Mouse (Mus musculus) thymus, postnatal 14 days (tissue): Measurements from ENCODE around the gene Vmn1r120.
"Not testable (repeated sequence)": the region's sequence is repeated elsewhere in the genome, so short reads cannot be mapped to it uniquely, and the experiment has no call there.

ENCODE experiments used
- DNase-seq: peaks from one replicate; pipeline ENCODE4 v3.0.0; 2021

The Vmn1r120 gene

DNA sequence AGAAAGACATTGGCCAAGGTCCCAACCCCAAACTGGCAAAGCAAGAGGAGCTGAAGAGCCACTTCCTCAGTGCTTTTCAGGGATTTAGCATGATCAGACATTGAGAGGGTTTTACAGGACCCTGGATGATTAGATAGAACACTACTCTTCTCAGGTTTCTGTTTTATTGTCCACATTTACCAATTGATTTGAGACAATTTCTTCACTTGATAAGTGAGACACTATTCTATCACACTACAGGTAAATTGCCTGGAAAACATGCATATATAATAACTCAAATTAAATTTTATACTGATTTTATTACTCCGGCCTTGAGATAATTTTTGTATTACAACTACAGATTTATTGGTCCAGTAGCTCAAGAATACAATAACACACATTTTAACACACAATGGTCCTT, at the start of gene Vmn1r120:
Vmn1r120 (minus strand) TSS at position 101 of the 400 bp plus-strand sequence.
- not testable (repeated sequence) for DNase-seq

DNA sequence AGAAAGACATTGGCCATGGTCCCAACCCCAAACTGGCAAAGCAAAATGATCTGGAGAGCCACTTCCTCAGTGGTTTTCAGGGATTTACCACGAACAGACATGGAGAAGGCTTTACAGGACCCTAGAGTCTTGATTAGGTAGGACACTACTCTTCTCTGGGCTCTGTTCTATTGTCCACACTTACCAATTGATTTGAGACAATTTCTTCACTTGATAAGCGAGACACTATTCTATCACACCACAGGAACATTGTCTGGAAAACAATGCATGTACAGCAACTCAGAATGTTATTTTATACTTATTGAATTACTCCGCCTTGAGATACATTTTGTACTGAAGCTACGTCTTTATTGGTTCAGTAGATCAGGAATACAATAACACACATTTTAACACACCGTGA, 44.8 kb upstream of the Vmn1r120 start, which contains the start of gene Vmn1r121:
Vmn1r121 (minus strand) TSS at position 101 of the 400 bp plus-strand sequence.
- DNase-seq = not testable (repeated sequence)

DNA sequence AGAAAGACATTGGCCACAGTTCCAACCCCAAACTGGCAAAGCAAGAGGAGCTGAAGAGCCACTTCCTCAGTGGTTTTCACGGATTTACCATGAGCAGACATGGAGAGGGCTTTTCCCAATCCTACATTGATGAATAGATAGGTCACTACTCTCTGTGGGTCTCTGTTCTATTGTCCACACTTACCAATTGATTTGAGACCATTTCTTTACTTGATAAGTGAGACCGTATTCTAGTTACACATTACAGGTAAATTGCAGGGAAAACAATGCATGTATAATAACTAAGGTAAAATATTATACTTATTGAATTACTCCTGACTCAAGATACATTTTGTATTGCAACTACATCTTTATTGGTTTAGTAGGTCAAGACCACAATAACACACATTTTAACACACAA, 41.2 kb downstream of the Vmn1r120 start, which contains the start of gene Vmn1r119:
Vmn1r119 (minus strand) TSS at position 101 of the 400 bp plus-strand sequence.
- DNase-seq = not testable (repeated sequence)
